Mouse (Mus musculus): ENCODE measurements around the gene Ss18l2. TPM values are rescaled to one million over a fixed set of nuclear protein-coding genes. Genes with fewer than 3 reads are reported as not detected.

The Ss18l2 gene
- 18.2 and 28.4 TPM in 2 replicates for polyA plus RNA-seq (2012; rRNA removed)

DNA sequence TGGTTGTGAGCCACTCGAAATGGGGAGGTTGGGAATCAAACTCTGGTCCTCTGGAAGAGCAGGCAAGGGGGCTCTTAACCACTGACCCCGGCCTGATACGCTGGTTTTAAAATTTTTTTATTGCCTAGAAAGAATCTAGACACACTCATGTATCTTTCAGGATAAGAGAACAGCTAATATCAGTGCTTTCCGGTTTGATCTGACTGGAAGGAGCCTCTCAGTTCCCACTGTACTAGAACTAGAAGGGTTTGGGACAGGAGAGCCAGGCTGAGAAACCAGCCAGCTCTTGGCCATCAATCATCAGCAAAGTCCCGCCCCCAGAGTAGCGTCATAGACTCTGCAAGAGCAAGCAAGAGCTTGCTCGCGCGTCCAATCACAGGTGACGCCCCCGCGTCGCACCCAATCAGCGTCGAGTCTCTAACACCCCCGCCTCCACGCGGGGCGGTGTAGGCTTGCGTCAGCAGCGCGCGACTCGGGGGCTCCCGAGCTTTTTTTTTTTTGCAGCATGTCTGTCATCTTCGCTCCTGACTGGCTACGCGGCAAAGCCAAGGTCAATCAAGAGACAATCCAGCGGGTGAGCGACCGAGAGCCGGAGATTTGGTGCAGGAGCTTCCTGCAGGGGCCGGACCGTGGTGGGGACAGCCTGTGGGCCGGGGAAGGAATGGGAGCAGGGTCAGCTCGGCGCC is at the start of gene Ss18l2:
TSS of gene Ss18l2 (plus strand) at position 432 of the 686 bp plus-strand sequence.
- 6% methylated on average over 37 of the region's 37 CpGs for WGBS

DNA sequence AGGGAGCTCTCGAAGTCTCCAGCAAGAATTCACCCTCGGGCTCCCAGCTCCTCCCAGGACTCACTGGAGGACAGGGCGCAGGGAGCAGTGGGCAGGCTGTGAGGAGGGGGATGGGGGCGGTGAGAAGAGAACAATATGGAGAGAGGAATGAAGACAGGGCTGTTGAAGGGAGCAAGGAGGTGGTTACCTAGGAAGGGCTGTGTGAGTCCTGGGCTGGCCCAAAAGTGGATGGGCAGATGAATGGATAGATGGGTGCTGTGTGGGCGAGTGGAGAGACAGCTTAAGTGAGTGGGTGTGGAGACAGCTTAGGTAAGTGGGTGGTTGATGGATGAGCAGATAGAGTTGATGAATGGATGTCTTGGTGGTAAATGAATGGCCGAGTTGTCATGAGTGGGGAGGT is 46.7 kb upstream of the Ss18l2 start:
- H3K4me1 ChIP-seq (replicated peaks; ENCODE audit: control insufficient read depth, insufficient read depth, low read length): peaks cover 3% of the 10 kb centered on the region; the same call in 1 of the 2 replicates
- TF ChIP-seq POLR2A (IDR thresholded peaks at IDR 0.05; ENCODE audit: control insufficient read depth, extremely low read depth, insufficient read depth, low read length, poor library complexity) (no peak), CTCF (IDR thresholded peaks at IDR 0.05; ENCODE audit: borderline replicate concordance, control insufficient read depth, extremely low read depth, insufficient read depth, low read length, poor library complexity) (no peak)
- no peak overlapping the region for H3K27ac ChIP-seq (ENCODE audit: control insufficient read depth, insufficient read depth, low read length)
- no peak for DNase-seq
- no peaks in the 10 kb centered on the region for H3K27me3 ChIP-seq (ENCODE audit: control insufficient read depth, insufficient read depth, low read length)
- H3K4me3 ChIP-seq (ENCODE audit: control insufficient read depth, insufficient read depth, low read length): no peak overlapping the region
- H3K36me3 ChIP-seq (ENCODE audit: control insufficient read depth, insufficient read depth, low read length): no peaks in the 10 kb centered on the region
- 73% methylated on average over 6 of the region's 6 CpGs for WGBS

More for the DNA sequence above, at the start of gene Ss18l2:
- Histone ChIP-seq H3K4me1 (replicated peaks; ENCODE audit: control insufficient read depth, insufficient read depth, low read length) (peaks cover 13% of the 10 kb centered on the region), H3K27me3 (ENCODE audit: control insufficient read depth, insufficient read depth, low read length) (no peaks in the 10 kb centered on the region), H3K36me3 (ENCODE audit: control insufficient read depth, insufficient read depth, low read length) (peaks cover 7% of the 10 kb centered on the region), H3K27ac (ENCODE audit: control insufficient read depth, insufficient read depth, low read length) (no peak within 1 kb of the TSS), H3K4me3 (ENCODE audit: control insufficient read depth, insufficient read depth, low read length) (peak within 1 kb of the TSS; percentile 90)
- peak; percentile 97 for DNase-seq
- peak; percentile 60; the same call in 1 of the 2 replicates for TF ChIP-seq CTCF (IDR thresholded peaks at IDR 0.05; ENCODE audit: borderline replicate concordance, control insufficient read depth, extremely low read depth, insufficient read depth, low read length, poor library complexity)
- TF ChIP-seq POLR2A (IDR thresholded peaks at IDR 0.05; ENCODE audit: control insufficient read depth, extremely low read depth, insufficient read depth, low read length, poor library complexity): peak; percentile 43; the same call in 1 of the 2 replicates

DNA sequence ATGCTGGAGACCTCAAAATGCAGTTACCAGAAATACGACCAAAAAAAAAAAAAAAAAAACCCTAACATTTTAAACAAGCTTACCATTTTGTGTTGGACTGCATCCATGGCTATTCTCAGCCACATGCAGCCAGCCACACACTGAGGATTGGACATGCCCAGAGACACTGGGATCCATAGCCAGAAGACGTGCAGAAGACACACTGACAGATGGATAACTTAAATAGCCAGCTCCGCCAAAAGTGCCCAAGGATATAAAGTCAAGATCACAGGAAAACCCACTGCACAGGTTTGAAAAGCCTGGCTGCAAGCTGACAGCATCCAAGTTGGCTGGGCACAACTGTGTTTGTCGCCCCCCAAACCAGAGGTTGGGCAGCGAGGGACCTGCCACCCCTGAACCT is 46.0 kb upstream of the Ss18l2 start:
- no peaks in the 10 kb centered on the region for H3K27me3 ChIP-seq (ENCODE audit: control insufficient read depth, insufficient read depth, low read length)
- H3K36me3 ChIP-seq (ENCODE audit: control insufficient read depth, insufficient read depth, low read length): no peaks in the 10 kb centered on the region
- no peak for DNase-seq
- H3K4me1 ChIP-seq (replicated peaks; ENCODE audit: control insufficient read depth, insufficient read depth, low read length): peaks cover 6% of the 10 kb centered on the region
- no peak overlapping the region for H3K4me3 ChIP-seq (ENCODE audit: control insufficient read depth, insufficient read depth, low read length)
- 89% methylated on average over 5 of the region's 5 CpGs for WGBS
- no peak overlapping the region for H3K27ac ChIP-seq (ENCODE audit: control insufficient read depth, insufficient read depth, low read length)
- TF ChIP-seq POLR2A (IDR thresholded peaks at IDR 0.05; ENCODE audit: control insufficient read depth, extremely low read depth, insufficient read depth, low read length, poor library complexity) (no peak), CTCF (IDR thresholded peaks at IDR 0.05; ENCODE audit: borderline replicate concordance, control insufficient read depth, extremely low read depth, insufficient read depth, low read length, poor library complexity) (no peak)

DNA sequence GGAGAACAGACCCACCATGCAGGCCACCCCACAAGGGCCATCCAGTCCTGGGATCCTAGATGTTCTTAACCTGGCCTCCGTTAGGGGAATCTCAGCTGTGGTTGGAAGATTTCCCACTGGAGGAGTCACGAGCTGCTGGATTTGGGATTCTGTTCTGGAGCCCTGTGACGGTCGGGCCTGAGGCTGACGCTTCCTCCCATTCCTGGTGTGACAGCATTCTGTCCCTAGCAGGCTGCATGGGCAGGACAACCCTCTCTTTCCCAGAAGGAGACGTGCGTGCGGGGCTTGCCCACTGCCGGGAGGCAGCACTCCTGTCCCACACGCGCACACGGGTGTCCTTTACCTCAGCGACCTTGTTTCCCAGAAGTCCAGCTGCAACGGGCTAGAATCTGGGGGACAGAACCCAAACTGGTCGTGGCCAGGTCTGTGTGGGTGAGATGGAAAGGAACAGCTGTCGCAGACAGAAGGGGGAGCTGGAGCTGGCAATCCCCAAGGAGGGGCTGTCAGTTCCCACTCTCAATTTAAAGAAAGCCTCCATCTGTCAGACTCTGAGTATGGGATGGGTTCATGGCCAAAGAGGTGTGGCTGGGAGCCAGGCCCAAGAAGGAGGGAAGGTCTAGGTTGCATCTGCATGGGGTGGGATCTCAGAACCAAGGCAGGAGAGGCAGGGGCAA is 43.0 kb upstream of the Ss18l2 start:
- no peaks in the 10 kb centered on the region for H3K36me3 ChIP-seq (ENCODE audit: control insufficient read depth, insufficient read depth, low read length)
- DNase-seq: no peak
- H3K4me1 ChIP-seq (replicated peaks; ENCODE audit: control insufficient read depth, insufficient read depth, low read length): peaks cover 32% of the 10 kb centered on the region
- WGBS: 94% methylated on average over 16 of the region's 16 CpGs
- TF ChIP-seq CTCF (IDR thresholded peaks at IDR 0.05; ENCODE audit: borderline replicate concordance, control insufficient read depth, extremely low read depth, insufficient read depth, low read length, poor library complexity) (no peak), POLR2A (IDR thresholded peaks at IDR 0.05; ENCODE audit: control insufficient read depth, extremely low read depth, insufficient read depth, low read length, poor library complexity) (no peak)
- no peak overlapping the region for H3K4me3 ChIP-seq (ENCODE audit: control insufficient read depth, insufficient read depth, low read length)
- no peak overlapping the region for H3K27ac ChIP-seq (ENCODE audit: control insufficient read depth, insufficient read depth, low read length)
- H3K27me3 ChIP-seq (ENCODE audit: control insufficient read depth, insufficient read depth, low read length): no peaks in the 10 kb centered on the region

DNA sequence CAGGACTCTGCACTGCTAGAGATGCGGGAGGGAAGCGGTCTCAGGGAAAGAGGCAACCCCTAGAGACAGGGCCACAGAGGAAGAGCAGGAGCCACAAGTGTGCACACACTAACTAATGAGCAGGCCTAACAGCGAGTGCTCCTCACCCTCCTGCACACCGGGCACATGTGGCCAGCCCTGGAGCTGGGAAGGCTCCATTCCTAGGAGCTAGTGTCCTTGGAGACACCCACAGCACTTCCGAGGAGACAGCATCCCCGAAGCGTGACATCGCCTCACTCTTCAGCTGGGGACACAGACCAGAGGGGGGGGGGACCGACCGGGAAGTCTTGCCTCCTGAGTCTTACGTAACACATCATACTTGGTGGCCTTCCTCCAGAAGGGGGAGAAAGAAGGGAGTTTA is 42.3 kb upstream of the Ss18l2 start:
- no peak for DNase-seq

DNA sequence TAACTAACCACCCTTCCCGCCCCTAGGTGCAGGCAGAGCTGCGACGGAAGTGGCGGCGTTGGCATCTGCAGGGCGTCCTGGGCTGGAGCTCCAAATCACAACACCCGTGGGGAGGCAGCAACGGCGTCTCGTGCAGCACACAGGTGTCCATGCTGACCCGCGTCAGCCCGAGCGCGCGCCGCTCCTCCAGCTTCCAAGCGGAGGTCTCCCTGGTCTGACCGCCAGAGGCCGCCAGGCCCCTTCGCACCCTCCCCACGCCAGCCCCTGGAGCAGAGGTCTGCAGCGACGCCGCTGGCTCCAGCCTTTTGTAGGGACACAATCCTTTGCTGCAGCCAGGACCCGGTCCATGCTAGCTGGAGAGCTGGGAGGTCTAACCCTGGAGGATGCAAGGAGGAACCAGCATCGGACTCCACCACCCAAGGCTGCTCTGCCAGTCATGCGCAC is 40.8 kb upstream of the Ss18l2 start:
- Histone ChIP-seq H3K36me3 (ENCODE audit: control insufficient read depth, insufficient read depth, low read length) (no peaks in the 10 kb centered on the region), H3K27ac (ENCODE audit: control insufficient read depth, insufficient read depth, low read length) (peak overlapping the region; percentile 8; the same call in 1 of the 2 replicates), H3K27me3 (ENCODE audit: control insufficient read depth, insufficient read depth, low read length) (no peaks in the 10 kb centered on the region), H3K4me1 (replicated peaks; ENCODE audit: control insufficient read depth, insufficient read depth, low read length) (peaks cover 50% of the 10 kb centered on the region), H3K4me3 (ENCODE audit: control insufficient read depth, insufficient read depth, low read length) (peak overlapping the region; percentile 59)
- WGBS: 3% methylated on average over 28 of the region's 28 CpGs
- TF ChIP-seq CTCF (IDR thresholded peaks at IDR 0.05; ENCODE audit: borderline replicate concordance, control insufficient read depth, extremely low read depth, insufficient read depth, low read length, poor library complexity) (peak; percentile 85), POLR2A (IDR thresholded peaks at IDR 0.05; ENCODE audit: control insufficient read depth, extremely low read depth, insufficient read depth, low read length, poor library complexity) (peak; percentile 25; the same call in 1 of the 2 replicates)
- peak; percentile 78 for DNase-seq

More for the DNA sequence above, 42.3 kb upstream of the Ss18l2 start:
- H3K4me3 ChIP-seq (ENCODE audit: control insufficient read depth, insufficient read depth, low read length): no peak overlapping the region
- 81% methylated on average over 11 of the region's 11 CpGs for WGBS
- no peaks in the 10 kb centered on the region for H3K36me3 ChIP-seq (ENCODE audit: control insufficient read depth, insufficient read depth, low read length)
- H3K27ac ChIP-seq (ENCODE audit: control insufficient read depth, insufficient read depth, low read length): no peak overlapping the region
- peaks cover 36% of the 10 kb centered on the region for H3K4me1 ChIP-seq (replicated peaks; ENCODE audit: control insufficient read depth, insufficient read depth, low read length)
- TF ChIP-seq CTCF (IDR thresholded peaks at IDR 0.05; ENCODE audit: borderline replicate concordance, control insufficient read depth, extremely low read depth, insufficient read depth, low read length, poor library complexity) (no peak), POLR2A (IDR thresholded peaks at IDR 0.05; ENCODE audit: control insufficient read depth, extremely low read depth, insufficient read depth, low read length, poor library complexity) (no peak)
- no peaks in the 10 kb centered on the region for H3K27me3 ChIP-seq (ENCODE audit: control insufficient read depth, insufficient read depth, low read length)
